In genomic region chr6:58988706-58989105, GRCm38 (mm10) we compare ENCODE assay signal across 20 mouse cellular contexts. TPM values are rescaled to one million over a fixed set of nuclear protein-coding genes. Genes with fewer than 3 reads are reported as not detected.
A peak's percentile ranks its signal among the peaks of the same experiment; 100 is the strongest.
DNase-seq lines count a peak whose midpoint lies in the region; ATAC-seq and TF ChIP-seq lines count a peak whose summit lies in the region.
"Had no signal": no experiment of that assay in that cellular context is flagged by ENCODE, and none has a peak within 500 bp of the region (broad histone marks: within the 10 kb centered on the region; RNA-seq: fewer than 3 reads in every experiment).

No protein-coding gene starts in this region.

- no peak for TF ChIP-seq POLR2A in liver, adult 2 months (IDR thresholded peaks at IDR 0.05; ENCODE audit: extremely low read depth, insufficient read depth, low read length)
- TF ChIP-seq POLR2A in kidney, adult 2 months (IDR thresholded peaks at IDR 0.05; ENCODE audit: low read depth, low read length) = no peak

- peak; percentile 37 for DNase-seq in liver, adult 2 months (ENCODE audit: extremely low read depth, low read depth, low spot score)
- DNase-seq in kidney, adult 2 months = peak; percentile 79
- peak; percentile 45 to 47 for DNase-seq in kidney, postnatal 36 days
- DNase-seq in left cerebral cortex, postnatal 25 days (ENCODE audit: low spot score in 2 of 2) = no peak
- no peak for DNase-seq in left cerebral cortex, adult 9 months (ENCODE audit: low spot score in 2 of 2)
- DNase-seq: adrenal gland, postnatal 25 days; cerebellum, adult 18-20 months; cerebellum, adult 9-11 months; cerebellum, postnatal 36 days; gastrocnemius, postnatal 14 days; heart, adult 2 months; heart, postnatal 14 days had no signal

- H3K9ac ChIP-seq in liver, adult 2 months (ENCODE audit: low read depth, low read length) = no peak overlapping the region
- no peak overlapping the region for H3K9ac ChIP-seq in liver, embryonic 12.5 days
- no peak overlapping the region for H3K9ac ChIP-seq in kidney, embryonic 14.5 days (ENCODE audit: low read depth, low read length)
- H3K9ac ChIP-seq: embryonic facial prominence, embryonic 13.5 days; forebrain, embryonic 12.5 days; heart, embryonic 15.5 days; hindbrain, embryonic 14.5 days had no signal

- WGBS in liver, adult 2 months = 81% methylated on average over 2 of the region's 2 CpGs
- WGBS in liver, embryonic 12.5 days (ENCODE audit: insufficient replicate concordance) = 92% methylated on average over 2 of the region's 2 CpGs
- WGBS in kidney, adult 2 months = 35% methylated on average over 2 of the region's 2 CpGs
- WGBS in kidney, embryonic 14.5 days = 90% methylated on average over 2 of the region's 2 CpGs

- no peaks in the 10 kb centered on the region for H3K9me3 ChIP-seq in liver, embryonic 12.5 days (replicated peaks)
- no peaks in the 10 kb centered on the region for H3K9me3 ChIP-seq in kidney, embryonic 14.5 days (ENCODE audit: control insufficient read depth, low read length)
- H3K9me3 ChIP-seq: embryonic facial prominence, embryonic 13.5 days; forebrain, embryonic 12.5 days; heart, embryonic 15.5 days had no signal

- ATAC-seq in liver, embryonic 12.5 days = no peak
- ATAC-seq in kidney, embryonic 14.5 days (ENCODE audit: low FRiP score, low TSS enrichment) = no peak
- ATAC-seq: forebrain, embryonic 16.5 days had no signal

- H3K27me3 ChIP-seq in liver, adult 2 months (ENCODE audit: control insufficient read depth, insufficient read depth, low read length) = no peaks in the 10 kb centered on the region
- no peaks in the 10 kb centered on the region for H3K27me3 ChIP-seq in liver, embryonic 12.5 days (replicated peaks)
- no peaks in the 10 kb centered on the region for H3K27me3 ChIP-seq in kidney, adult 2 months (replicated peaks; ENCODE audit: control insufficient read depth, insufficient read depth, low read length)
- no peaks in the 10 kb centered on the region for H3K27me3 ChIP-seq in kidney, embryonic 14.5 days (ENCODE audit: control insufficient read depth, insufficient read depth, low read length)
- H3K27me3 ChIP-seq: embryonic facial prominence, embryonic 13.5 days; forebrain, embryonic 12.5 days; heart, embryonic 15.5 days had no signal

- no peak overlapping the region for H3K4me2 ChIP-seq in liver, embryonic 12.5 days
- H3K4me2 ChIP-seq in kidney, embryonic 14.5 days (replicated peaks; ENCODE audit: low read depth, low read length) = no peak overlapping the region
- H3K4me2 ChIP-seq: embryonic facial prominence, embryonic 13.5 days; forebrain, embryonic 12.5 days; heart, embryonic 11.5 days; heart, embryonic 15.5 days; hindbrain, embryonic 14.5 days had no signal

- H3K79me2 ChIP-seq in liver, adult 2 months (ENCODE audit: control insufficient read depth, insufficient read depth, low read length) = no peaks in the 10 kb centered on the region

- H3K4me3 ChIP-seq in liver, adult 2 months (ENCODE audit: insufficient read depth, low read depth, low read length) = no peak overlapping the region
- no peak overlapping the region for H3K4me3 ChIP-seq in liver, embryonic 12.5 days
- H3K4me3 ChIP-seq in kidney, adult 2 months (ENCODE audit: insufficient read depth, low read depth, low read length) = no peak overlapping the region
- no peak overlapping the region for H3K4me3 ChIP-seq in kidney, embryonic 14.5 days (ENCODE audit: low read length)
- H3K4me3 ChIP-seq: embryonic facial prominence, embryonic 13.5 days; forebrain, embryonic 12.5 days; heart, adult 2 months; heart, embryonic 15.5 days had no signal

- intact Hi-C loops in left cerebral cortex, postnatal 25 days (cut with DNase I) = no loop called here

- peaks cover 1% of the 10 kb centered on the region; the same call in 1 of the 2 replicates for H3K4me1 ChIP-seq in liver, adult 2 months (ENCODE audit: control insufficient read depth, insufficient read depth, low read length)
- no peaks in the 10 kb centered on the region for H3K4me1 ChIP-seq in liver, embryonic 12.5 days
- H3K4me1 ChIP-seq in kidney, adult 2 months (ENCODE audit: control insufficient read depth, insufficient read depth, low read length) = peaks cover 28% of the 10 kb centered on the region
- H3K4me1 ChIP-seq in kidney, embryonic 14.5 days (ENCODE audit: control insufficient read depth, insufficient read depth, low read length) = no peaks in the 10 kb centered on the region
- H3K4me1 ChIP-seq: embryonic facial prominence, embryonic 13.5 days; forebrain, embryonic 12.5 days; heart, embryonic 15.5 days had no signal

- H3K27ac ChIP-seq in liver, adult 2 months (replicated peaks; ENCODE audit: insufficient read depth, low read depth, low read length) = no peak overlapping the region
- no peak overlapping the region for H3K27ac ChIP-seq in liver, embryonic 12.5 days
- H3K27ac ChIP-seq in kidney, adult 2 months (ENCODE audit: insufficient read depth, low read depth, low read length) = peak overlapping the region; percentile 57
- H3K27ac ChIP-seq in kidney, embryonic 14.5 days (ENCODE audit: low read depth, low read length) = peak overlapping the region; percentile 12; the same call in 1 of the 2 replicates
- H3K27ac ChIP-seq: embryonic facial prominence, embryonic 13.5 days; forebrain, embryonic 12.5 days; heart, adult 2 months; heart, embryonic 15.5 days; hindbrain, embryonic 14.5 days had no signal

- TF ChIP-seq CTCF in liver, adult 2 months (IDR thresholded peaks at IDR 0.05; ENCODE audit: low read depth, low read length) = no peak
- no peak for TF ChIP-seq CTCF in kidney, adult 2 months (conservative IDR thresholded peaks at IDR 0.05; ENCODE audit: insufficient read depth, insufficient read length, low read depth, low read length)

- peaks cover 18% of the 10 kb centered on the region for H3K36me3 ChIP-seq in liver, adult 2 months (ENCODE audit: control insufficient read depth, insufficient read depth, low read length)
- H3K36me3 ChIP-seq in liver, embryonic 12.5 days = no peaks in the 10 kb centered on the region
- H3K36me3 ChIP-seq in kidney, adult 2 months (ENCODE audit: control insufficient read depth, insufficient read depth, low read length) = no peaks in the 10 kb centered on the region; the same call in 1 of the 2 replicates
- H3K36me3 ChIP-seq in kidney, embryonic 14.5 days (ENCODE audit: control insufficient read depth, insufficient read depth, low read length) = no peaks in the 10 kb centered on the region
- H3K36me3 ChIP-seq: embryonic facial prominence, embryonic 13.5 days; forebrain, embryonic 12.5 days; heart, embryonic 15.5 days had no signal

RNA-seq across cellular contexts. Expression of gene Fam13a, which starts 35.6 kb away (rescaled TPM):
- total RNA-seq in liver, adult 2 months (2014; rRNA removed) = 42.5 and 48.3 TPM in 2 replicates
- 3.2 and 3.4 TPM in 2 replicates for polyA plus RNA-seq in liver, adult 2 months (2012; rRNA removed)
- 0.54 and 1.0 TPM in 2 replicates for polyA plus RNA-seq in liver, embryonic 12.5 days (2016; fragmentation: Nextera tagmentation; extraction: Ambion mirVana)
- 21.3 and 22.5 TPM in 2 replicates for polyA plus RNA-seq in kidney, adult 2 months (2012; rRNA removed)
- polyA plus RNA-seq in kidney, embryonic 14.5 days (2014; fragmentation: Nextera tagmentation; extraction: Ambion mirVana) = 5.5 and 8.7 TPM in 2 replicates
- 10 to 100 TPM; 12.0 to 12.1 TPM for total RNA-seq in left cerebral cortex, postnatal 25 days (2021)

Comparison
In these comparisons a context has a peak if more than half of its experiments do, and no peak if none do; other contexts are left out.
1. DNase-seq: peak in liver, adult 2 months (single experiment), kidney, adult 2 months (single experiment) and kidney, postnatal 36 days (2 of 2); none in left cerebral cortex, postnatal 25 days (0 of 2) and left cerebral cortex, adult 9 months (0 of 2).
2. H3K27ac ChIP-seq: peak in kidney, adult 2 months (single experiment) and kidney, embryonic 14.5 days (single experiment); none in liver, adult 2 months (single experiment) and liver, embryonic 12.5 days (single experiment).